Mouse (Mus musculus) cerebellum, adult 9-10 months (tissue): ENCODE data around the gene Mid1.

Experiments
- DNase-seq: peaks from one replicate; pipeline ENCODE4 v3.0.0; 2022

Mid1 gene

GRCm38 (mm10) chrX:169892100-169892499 is 207.1 kb downstream of the Mid1 start:
- DNase-seq = no peak

DNA sequence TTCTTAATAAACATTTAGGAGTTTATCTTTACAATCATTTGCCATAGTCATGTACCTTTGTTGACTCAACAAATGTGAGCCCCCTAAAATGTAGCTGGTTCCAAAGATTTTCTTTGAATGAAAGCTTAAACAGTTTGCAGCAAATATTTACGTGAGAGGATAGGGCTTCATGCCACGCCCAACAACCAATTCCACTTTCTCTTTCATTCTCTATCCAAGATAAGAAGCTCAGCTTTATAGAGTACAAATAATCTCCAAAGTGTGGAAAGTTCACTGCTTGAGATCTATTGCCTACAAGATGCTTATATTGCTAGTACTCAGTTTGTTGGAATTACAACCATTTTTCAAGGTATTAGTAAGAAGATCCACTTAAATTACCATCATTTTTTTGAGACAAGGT is 207.6 kb downstream of the Mid1 start:
- no peak for DNase-seq

DNA sequence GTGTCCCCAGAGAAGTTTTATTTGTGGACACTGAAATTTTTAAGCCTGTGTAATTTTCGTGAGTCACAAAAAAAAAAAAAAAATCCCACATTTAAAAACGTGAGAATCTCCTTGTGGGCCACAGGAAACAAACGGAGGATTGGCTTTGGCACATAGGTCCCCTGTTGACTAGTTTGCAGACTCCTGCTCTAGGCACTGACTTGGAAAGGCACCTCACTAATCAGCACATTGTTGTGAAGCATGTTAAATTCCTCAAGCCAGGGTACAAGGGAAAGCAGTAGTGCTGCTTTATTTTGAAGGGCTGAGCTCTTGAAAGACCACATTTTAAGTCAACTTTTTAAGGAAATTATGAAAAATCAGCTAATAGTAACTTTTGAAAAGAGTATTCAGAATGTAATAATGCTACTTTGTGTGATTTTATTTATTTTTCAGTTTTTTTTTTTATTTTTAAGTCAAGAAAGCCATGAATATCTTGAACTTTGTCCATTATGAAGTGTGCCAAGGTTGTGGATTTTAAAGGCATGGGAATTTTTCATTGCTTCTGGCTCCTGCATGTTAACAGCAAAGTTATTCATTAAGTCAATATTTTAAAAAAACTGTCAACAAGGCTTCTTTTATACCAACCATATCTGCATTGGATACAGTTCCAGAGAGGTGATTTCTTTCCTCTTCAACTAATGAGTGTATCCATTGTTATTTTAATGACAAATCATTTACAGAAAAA is 214.4 kb downstream of the Mid1 start:
- DNase-seq = no peak

GRCm38 (mm10) chrX:169902860-169903259 is 217.9 kb downstream of the Mid1 start:
- DNase-seq = no peak

DNA sequence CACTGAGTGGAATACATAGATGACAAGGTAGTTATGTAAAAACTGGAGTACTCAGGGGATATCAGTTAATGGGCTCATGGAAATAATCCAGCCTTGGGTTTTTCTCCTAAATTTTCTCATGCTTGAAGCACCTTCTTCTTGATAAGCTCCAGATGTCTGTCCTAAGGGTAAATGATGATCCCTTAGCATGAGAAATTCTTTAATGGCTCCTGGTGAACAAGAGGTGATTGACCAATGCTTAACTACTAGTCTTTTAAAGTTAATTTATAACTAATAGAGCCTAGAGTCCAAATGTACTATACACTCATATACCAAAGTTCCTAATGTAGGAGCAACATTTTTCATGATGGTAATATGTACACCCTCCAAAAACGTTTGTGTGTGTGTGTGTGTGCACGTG is 218.7 kb downstream of the Mid1 start:
- no peak for DNase-seq

DNA sequence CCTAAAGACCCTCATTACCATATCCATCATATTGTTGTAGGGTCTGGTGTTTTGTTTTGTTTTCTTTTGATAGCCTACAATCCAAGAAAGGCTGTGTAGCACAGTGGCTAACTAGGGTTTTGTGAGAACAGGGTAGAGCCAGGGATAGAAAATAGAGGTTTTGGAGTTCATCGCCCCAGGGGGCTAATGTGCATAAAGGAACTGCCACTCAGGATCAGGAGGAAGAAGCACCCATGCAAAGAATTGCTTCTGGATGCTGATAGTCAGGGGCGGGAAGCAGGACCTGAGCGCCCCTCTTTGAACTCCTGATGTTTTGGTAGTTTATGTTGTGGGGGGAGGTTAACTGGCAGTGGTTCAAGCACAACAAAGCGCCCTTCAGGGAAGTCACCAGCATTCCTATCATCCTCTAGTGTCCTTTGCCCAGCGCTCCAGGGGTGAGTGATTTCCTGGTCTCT is 221.1 kb downstream of the Mid1 start:
- DNase-seq = no peak

DNA sequence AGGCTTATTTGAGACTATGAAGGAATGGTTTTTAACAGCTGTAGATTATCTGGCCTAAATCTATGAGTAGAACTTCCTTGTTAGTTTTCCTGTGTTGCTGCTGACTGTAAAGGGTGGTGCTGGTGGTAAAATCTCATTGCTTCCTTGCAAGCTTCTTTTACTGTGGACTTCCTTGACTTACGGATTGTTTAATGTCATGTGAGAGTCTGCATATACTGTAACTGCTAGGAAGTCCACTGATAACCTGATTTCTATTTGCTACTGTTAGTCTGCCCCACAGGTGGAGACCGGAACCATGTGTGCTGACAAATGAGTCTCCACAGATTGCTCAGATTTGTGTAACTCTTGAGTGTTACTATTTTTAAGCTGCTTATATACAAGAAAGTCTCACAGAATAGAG is 224.9 kb downstream of the Mid1 start:
- DNase-seq = no peak

DNA sequence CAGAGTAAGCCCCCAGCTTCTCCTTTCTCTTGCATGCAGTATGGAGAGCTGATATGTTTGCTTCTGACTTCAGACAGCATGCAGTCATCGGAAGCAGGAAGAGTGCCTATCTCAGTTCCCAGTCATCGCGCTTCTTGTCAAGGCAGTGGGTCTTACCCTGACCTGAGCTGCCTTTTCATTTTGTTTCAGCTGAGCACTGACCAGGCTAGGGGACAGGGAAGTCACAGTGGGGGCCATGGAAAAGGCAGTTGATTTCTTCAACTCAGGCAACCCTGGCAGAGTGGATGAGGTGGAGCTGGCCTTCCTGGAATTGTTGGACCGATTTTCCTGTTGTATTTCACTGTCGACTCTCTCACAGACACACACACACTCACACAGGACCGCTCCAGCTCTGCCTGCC is 230.7 kb downstream of the Mid1 start:
- no peak for DNase-seq

DNA sequence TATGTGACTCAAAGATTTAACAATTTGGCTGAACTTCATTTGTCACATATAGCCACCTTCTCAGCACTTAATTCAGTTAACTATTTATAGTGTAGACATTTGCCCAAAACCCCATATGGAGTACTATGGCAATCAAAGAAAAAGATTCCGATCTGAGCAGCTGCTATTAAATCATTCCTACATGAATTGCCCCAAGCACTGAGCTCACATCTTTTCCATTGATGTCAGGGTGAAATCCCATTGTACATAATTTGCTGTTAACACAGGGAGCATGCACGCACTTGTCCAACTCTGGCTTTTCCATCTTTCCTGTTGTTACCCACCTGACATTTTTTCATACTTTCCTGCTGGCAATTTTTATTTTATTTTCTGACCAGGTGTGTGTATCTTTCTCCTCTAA is 237.5 kb downstream of the Mid1 start:
- no peak for DNase-seq

DNA sequence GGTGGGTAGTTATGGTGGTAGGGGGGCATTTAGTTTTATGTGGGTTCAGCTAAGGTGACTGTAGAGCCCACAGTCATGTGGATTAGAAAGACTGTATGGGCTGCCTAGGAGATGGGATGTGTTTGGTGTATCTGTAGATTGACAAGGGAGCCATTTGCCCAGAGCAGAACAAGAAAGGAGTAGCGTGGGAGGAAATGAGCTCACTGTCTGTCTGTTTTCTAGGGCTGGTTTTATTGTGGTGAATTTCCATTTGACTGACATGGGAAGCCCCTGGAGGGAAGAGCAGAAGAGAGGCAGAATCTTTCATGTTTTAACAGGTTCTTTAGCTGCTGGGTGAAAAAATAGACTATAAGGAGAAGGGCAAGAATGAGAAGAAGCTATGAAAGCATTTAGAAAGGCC is 238.4 kb downstream of the Mid1 start:
- DNase-seq = no peak

- DNase-seq = no peak
Observed at GRCm38 (mm10) chrX:169925600-169925999, 240.6 kb downstream of the Mid1 start.

- DNase-seq = no peak
Observed at GRCm38 (mm10) chrX:169927110-169927817, 242.3 kb downstream of the Mid1 start.

GRCm38 (mm10) chrX:169930868-169931267 is 245.9 kb downstream of the Mid1 start:
- no peak for DNase-seq

DNA sequence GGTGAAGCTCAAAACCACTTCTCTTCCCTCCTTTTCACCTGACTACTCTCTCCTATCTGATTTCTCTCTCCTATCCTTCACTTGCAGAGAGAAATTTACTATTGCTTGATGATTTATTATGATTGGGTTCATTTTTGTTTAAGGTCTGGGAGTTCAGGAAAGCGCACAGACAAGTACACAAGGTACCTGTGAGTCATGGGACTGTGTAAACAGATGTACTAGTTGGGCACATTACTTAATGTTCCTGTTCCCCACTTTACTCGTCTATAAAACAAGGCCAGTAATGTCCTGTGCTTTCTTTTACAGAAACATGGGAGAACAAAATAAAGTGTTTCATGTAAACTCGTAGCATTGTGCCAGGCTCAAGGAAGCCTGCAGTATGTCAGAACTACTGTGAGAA is 248.2 kb downstream of the Mid1 start:
- no peak for DNase-seq

GRCm38 (mm10) chrX:169937119-169937719 is 252.2 kb downstream of the Mid1 start:
- DNase-seq = no peak

DNA sequence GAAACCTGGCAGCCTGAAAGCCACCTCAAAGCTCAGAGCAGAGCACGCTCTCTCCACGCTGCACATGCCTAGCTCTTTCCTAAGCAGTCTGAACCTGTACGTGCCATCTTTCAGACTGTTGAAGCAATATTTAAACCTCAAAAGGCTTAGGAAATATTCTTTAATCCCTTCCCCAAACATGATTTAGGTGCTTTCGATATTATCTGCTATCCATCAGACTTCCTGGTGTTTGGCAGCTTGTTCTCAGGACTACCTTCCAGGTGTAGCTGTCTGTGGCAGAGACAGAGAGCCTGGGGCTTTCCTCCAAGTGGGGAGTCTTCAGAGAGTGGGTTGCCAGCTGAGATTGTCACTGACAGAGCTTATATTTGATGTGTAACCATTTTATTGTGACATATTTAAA is 255.5 kb downstream of the Mid1 start:
- DNase-seq = no peak

DNA sequence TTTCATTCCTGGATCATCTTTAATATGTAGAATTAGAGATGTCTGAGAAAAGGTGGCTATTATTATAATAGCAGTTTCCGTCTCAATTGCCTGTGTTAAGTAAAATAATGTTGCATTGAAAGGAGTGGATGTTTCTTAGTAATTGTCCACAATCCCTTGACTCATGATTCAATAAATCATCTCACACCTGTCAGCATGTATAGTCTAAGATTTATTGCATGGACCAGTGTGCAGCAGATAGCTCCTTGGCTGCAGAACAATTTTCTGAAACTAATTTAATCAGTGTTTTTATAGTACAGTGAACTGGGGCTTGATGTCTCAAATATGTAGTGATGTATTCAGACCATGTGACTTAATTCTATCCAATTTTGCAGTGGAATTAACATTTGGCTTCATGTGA is 265.6 kb downstream of the Mid1 start:
- DNase-seq = no peak

- DNase-seq = peak; percentile 68
Observed at GRCm38 (mm10) chrX:169969337-169969736, 284.3 kb downstream of the Mid1 start.

DNA sequence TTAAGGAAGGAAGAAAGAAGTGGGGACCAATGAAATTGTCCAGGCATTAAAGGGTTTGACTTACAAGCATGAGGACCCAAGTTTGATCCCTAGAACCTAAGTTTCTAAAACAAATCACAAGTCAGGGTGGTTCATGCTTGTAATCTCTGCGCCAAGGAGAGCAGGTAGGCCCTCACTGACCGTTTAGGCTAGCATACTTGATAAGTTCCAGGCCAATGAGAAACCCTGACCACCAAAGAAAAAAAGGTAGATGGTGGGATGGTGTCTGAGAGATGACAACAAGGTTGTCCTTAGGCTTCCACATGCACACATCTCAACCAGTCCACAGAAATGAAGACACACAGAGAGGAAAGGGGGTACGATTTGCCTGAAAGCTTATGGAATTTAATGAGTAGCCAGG is 284.8 kb downstream of the Mid1 start:
- DNase-seq = peak; percentile 16

- DNase-seq = peak; percentile 4
Observed at GRCm38 (mm10) chrX:169970546-169970945, 285.5 kb downstream of the Mid1 start.

GRCm38 (mm10) chrX:169971562-169971961 is 286.6 kb downstream of the Mid1 start:
- peak; percentile 1 for DNase-seq

DNA sequence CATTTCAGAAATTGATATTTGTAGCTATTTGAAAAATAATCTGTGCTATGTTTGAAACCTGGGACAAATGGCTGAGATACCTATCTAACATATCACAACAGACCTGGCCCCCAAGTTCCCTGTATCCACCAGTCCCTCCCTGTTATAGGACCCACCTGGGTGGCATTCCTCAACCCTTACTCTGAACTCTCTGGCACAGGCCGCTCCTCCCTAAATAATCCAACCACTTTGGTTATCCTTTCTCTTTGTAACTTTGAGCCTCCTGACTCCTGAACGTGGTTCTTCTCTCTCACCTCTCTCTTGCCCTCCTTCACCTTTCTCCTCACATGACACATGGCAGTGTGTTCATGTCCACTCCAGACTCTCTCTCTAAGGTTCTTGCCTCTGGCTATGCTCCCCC is 287.1 kb downstream of the Mid1 start:
- peak; percentile 1 for DNase-seq

DNA sequence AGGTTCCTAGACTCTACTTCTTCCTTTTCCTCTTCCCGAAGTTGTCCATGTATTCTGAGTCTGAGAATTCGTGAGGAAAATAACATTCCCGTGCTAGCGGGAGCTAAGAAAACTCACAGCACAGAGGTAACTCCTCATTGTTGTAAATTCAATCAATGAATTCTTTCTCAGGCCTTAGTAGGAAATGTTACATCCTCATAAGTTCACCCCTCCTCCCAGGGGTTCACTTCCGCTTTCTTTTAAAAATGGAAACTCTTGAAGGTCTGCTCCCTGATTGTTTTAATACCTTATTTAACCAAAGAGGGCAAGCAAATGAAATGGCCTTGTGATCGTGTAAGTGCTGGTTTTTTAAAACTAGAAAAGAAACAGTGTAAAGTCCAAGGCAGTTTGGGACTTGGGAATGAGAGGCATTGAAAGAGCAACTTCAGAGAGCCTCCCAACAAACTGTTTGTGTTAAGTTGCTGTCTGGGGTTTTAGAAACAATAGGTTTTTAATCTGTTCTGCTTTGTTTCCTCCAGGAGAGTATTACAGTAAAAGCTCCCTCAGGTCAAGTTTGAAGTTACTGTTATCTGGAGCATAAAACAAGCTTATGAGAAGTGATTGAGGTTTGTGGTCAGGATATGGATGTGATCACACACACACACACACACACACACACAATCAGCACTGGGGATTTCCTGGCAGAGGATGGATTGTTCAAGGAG is 287.9 kb downstream of the Mid1 start:
- DNase-seq = peak; percentile 2

- DNase-seq = peak; percentile 9
Observed at GRCm38 (mm10) chrX:169973806-169974205, 288.8 kb downstream of the Mid1 start.
